Mouse (Mus musculus): ENCODE data around the gene Ssh2.

GRCm38 (mm10) chr11:77451670-77452069 lies 235.6 kb downstream of the Ssh2 start:
- TF ChIP-seq CTCF (IDR thresholded peaks at IDR 0.05; ENCODE audit: borderline replicate concordance, extremely low read depth, insufficient read depth, insufficient read length) (no peak), POLR2A (IDR thresholded peaks at IDR 0.05; ENCODE audit: borderline replicate concordance, extremely low read depth, insufficient read depth, insufficient read length, poor library complexity, severe bottlenecking) (no peak)

All from brain, embryonic 14.5 days (tissue).